Mouse (Mus musculus): Measurements from ENCODE around the gene Pcbp3.

Gene Pcbp3

GRCm38 (mm10) chr10:76846480-76846879, 115.2 kb downstream of the Pcbp3 start:
- in situ Hi-C loops (cut with MboI) = no loop called here

GRCm38 (mm10) chr10:76844901-76845300, 116.8 kb downstream of the Pcbp3 start:
- in situ Hi-C loops (cut with MboI) = no loop called here

- in situ Hi-C loops (cut with MboI) = no loop called here
These were observed 117.3 kb downstream of the Pcbp3 start for GRCm38 (mm10) chr10:76844365-76844764.

GRCm38 (mm10) chr10:76842087-76842486, 119.6 kb downstream of the Pcbp3 start:
- in situ Hi-C loops (cut with MboI) = no loop called here

GRCm38 (mm10) chr10:76841220-76841619, 120.5 kb downstream of the Pcbp3 start:
- in situ Hi-C loops (cut with MboI) = no loop called here

- in situ Hi-C loops (cut with MboI) = no loop called here
These were observed 121.1 kb downstream of the Pcbp3 start for GRCm38 (mm10) chr10:76840566-76840965.

GRCm38 (mm10) chr10:76835497-76836357, 126.0 kb downstream of the Pcbp3 start:
- in situ Hi-C loops (cut with MboI) = loop anchor here (10.0 kb wide), 1 partner anchor 189 kb away; no protein-coding TSS in a partner anchor

- in situ Hi-C loops (cut with MboI) = loop anchor here (10.0 kb wide), 1 partner anchor 192 kb away; no protein-coding TSS in a partner anchor
These were observed 128.8 kb downstream of the Pcbp3 start for GRCm38 (mm10) chr10:76832841-76833240.

GRCm38 (mm10) chr10:76831915-76832314, 129.8 kb downstream of the Pcbp3 start:
- in situ Hi-C loops (cut with MboI) = loop anchor here (10.0 kb wide), 1 partner anchor 193 kb away; no protein-coding TSS in a partner anchor

- in situ Hi-C loops (cut with MboI) = loop anchor here (10.0 kb wide), 1 partner anchor 194 kb away; no protein-coding TSS in a partner anchor
These were observed 130.5 kb downstream of the Pcbp3 start for GRCm38 (mm10) chr10:76831151-76831550.

GRCm38 (mm10) chr10:76828936-76829335, 132.8 kb downstream of the Pcbp3 start:
- in situ Hi-C loops (cut with MboI) = no loop called here

GRCm38 (mm10) chr10:76822698-76823097, 139.0 kb downstream of the Pcbp3 start:
- in situ Hi-C loops (cut with MboI) = no loop called here

GRCm38 (mm10) chr10:76819321-76819720, 142.4 kb downstream of the Pcbp3 start:
- in situ Hi-C loops (cut with MboI) = no loop called here

- in situ Hi-C loops (cut with MboI) = no loop called here
These were observed 143.3 kb downstream of the Pcbp3 start for GRCm38 (mm10) chr10:76818337-76818736.

- in situ Hi-C loops (cut with MboI) = no loop called here
These were observed 144.8 kb downstream of the Pcbp3 start for GRCm38 (mm10) chr10:76816930-76817329.

GRCm38 (mm10) chr10:76816436-76816835, 145.3 kb downstream of the Pcbp3 start:
- in situ Hi-C loops (cut with MboI) = no loop called here

- in situ Hi-C loops (cut with MboI) = no loop called here
These were observed 146.2 kb downstream of the Pcbp3 start for GRCm38 (mm10) chr10:76815481-76815880.

GRCm38 (mm10) chr10:76814811-76815210, 146.9 kb downstream of the Pcbp3 start:
- in situ Hi-C loops (cut with MboI) = no loop called here

- in situ Hi-C loops (cut with MboI) = no loop called here
These were observed 151.6 kb downstream of the Pcbp3 start for GRCm38 (mm10) chr10:76809916-76810660.

- in situ Hi-C loops (cut with MboI) = no loop called here
These were observed 152.2 kb downstream of the Pcbp3 start for GRCm38 (mm10) chr10:76809439-76809838.

GRCm38 (mm10) chr10:76808446-76809400, 153.0 kb downstream of the Pcbp3 start:
- in situ Hi-C loops (cut with MboI) = no loop called here

All from mature B cell (primary cell).